Mouse (Mus musculus) thymus, adult 18-20 months (tissue): ENCODE measurements around the gene Slc23a3.
A peak's percentile ranks its signal among the peaks of the same experiment; 100 is the strongest.

ENCODE experiments used
- DNase-seq, 2 experiments: peaks; one replicate each; pipeline ENCODE4 v3.0.0; 2022; ENCODE audit warnings: mixed read lengths in 2 of 2

Gene Slc23a3

DNA sequence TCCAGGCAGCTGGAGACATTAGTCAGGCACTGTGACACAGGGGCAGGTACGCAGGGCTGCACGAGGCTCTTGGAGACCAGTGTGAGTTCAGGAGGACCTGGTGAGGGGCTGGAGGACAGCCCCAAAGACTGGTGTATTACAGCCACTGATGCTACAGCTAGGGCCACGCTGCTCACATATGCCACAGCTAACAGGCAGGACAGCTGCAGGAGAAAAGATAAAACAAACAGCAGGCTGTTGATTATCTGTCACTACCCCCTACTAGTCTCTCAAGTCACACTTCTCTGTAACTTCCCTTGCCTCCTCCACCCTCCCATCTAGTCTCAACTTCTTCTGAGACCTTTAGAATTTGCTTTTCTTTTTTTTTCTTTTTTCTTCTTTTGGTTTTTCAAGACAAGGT, 3.0 kb upstream of the Slc23a3 start:
- DNase-seq, result no peak

- no peak for DNase-seq
Observed at GRCm38 (mm10) chr1:75136293-75136692, 2.6 kb upstream of the Slc23a3 start.

DNA sequence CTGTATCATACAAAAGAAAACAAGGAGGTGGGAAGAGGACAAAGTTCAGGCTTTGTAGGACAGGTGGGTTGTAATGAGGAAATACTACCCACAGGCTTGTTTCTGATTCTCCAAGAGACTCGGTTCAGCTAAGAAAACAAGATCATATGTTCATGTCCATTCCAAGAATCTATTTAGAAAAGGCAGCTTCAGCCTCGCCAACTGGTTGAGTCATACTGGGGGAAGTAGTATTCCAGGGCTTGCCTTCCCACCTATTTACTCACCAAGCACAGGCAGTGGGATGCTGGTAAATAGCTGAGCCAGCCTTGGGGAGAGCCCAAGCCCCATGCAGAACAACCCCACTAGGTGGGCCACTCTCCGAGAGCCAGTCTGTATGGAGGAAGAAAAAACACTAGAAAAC, 5.0 kb downstream of the Slc23a3 start:
- no peak for DNase-seq

- no peak for DNase-seq
Observed at GRCm38 (mm10) chr1:75125418-75125817, 8.3 kb downstream of the Slc23a3 start.

GRCm38 (mm10) chr1:75124346-75125321, 9.1 kb downstream of the Slc23a3 start, which contains the start of gene Nhej1:
Gene Nhej1, minus strand, starts transcription at chr1:75125200.
- peak; percentile 85 to 90 for DNase-seq

GRCm38 (mm10) chr1:75122211-75122610, 11.5 kb downstream of the Slc23a3 start:
- no peak for DNase-seq
